Mouse (Mus musculus): ENCODE measurements around the gene Sh2d1a. TPM values are rescaled to one million over a fixed set of nuclear protein-coding genes. Genes with fewer than 3 reads are reported as not detected.

Gene Sh2d1a
- polyA plus RNA-seq, 1 experiment = not detected

- H3K27me3 ChIP-seq (ENCODE audit: control insufficient read depth, insufficient read depth, insufficient read length) = no peaks in the 10 kb centered on the region
- H3ac ChIP-seq (ENCODE audit: control insufficient read depth, insufficient read length) = no peak overlapping the region
- H3K4me2 ChIP-seq (ENCODE audit: low read depth) = no peak overlapping the region
- no peak overlapping the region for H3K4me3 ChIP-seq
- no peaks in the 10 kb centered on the region for H3K36me3 ChIP-seq (ENCODE audit: control insufficient read depth, insufficient read depth)
- TF ChIP-seq USF1 (IDR thresholded peaks at IDR 0.05; ENCODE audit: low read depth) (no peak), TCF3 (IDR thresholded peaks at IDR 0.05; ENCODE audit: insufficient read length, low read depth) (no peak), REST (IDR thresholded peaks at IDR 0.05; ENCODE audit: insufficient read depth, insufficient read length) (no peak), MYOG (IDR thresholded peaks at IDR 0.05; ENCODE audit: control insufficient read depth in 1 of 3, insufficient read depth in 1 of 3, insufficient read length in 2 of 3, low read depth in 2 of 3) (no peak), POLR2AphosphoS2 (IDR thresholded peaks at IDR 0.05; ENCODE audit: insufficient read length, low read depth) (no peak), POLR2A (IDR thresholded peaks at IDR 0.05; ENCODE audit: insufficient read length, low read depth) (no peak), CEBPB (IDR thresholded peaks at IDR 0.05; ENCODE audit: insufficient read depth, poor library complexity, severe bottlenecking) (no peak), MAX (IDR thresholded peaks at IDR 0.05; ENCODE audit: low read depth) (no peak), MYOD1 (IDR thresholded peaks at IDR 0.05; ENCODE audit: control insufficient read depth in 1 of 3, insufficient read length in 2 of 3, low read depth in 2 of 3) (no peak), E2F4 (IDR thresholded peaks at IDR 0.05; ENCODE audit: insufficient read depth) (no peak), TCF12 (IDR thresholded peaks at IDR 0.05; ENCODE audit: insufficient read depth, poor library complexity, severe bottlenecking) (no peak)
- no peaks in the 10 kb centered on the region for H3K79me2 ChIP-seq (ENCODE audit: control insufficient read depth, insufficient read depth)
Measured at GRCm38 (mm10) chrX:42557284-42557683, 55.0 kb downstream of the Sh2d1a start.

GRCm38 (mm10) chrX:42558683-42559082 is 56.4 kb downstream of the Sh2d1a start:
- H3K79me2 ChIP-seq (ENCODE audit: control insufficient read depth, insufficient read depth) = no peaks in the 10 kb centered on the region
- no peaks in the 10 kb centered on the region for H3K27me3 ChIP-seq (ENCODE audit: control insufficient read depth, insufficient read depth, insufficient read length)
- H3ac ChIP-seq (ENCODE audit: control insufficient read depth, insufficient read length) = no peak overlapping the region
- no peak overlapping the region for H3K4me2 ChIP-seq (ENCODE audit: low read depth)
- TF ChIP-seq POLR2A (IDR thresholded peaks at IDR 0.05; ENCODE audit: insufficient read length, low read depth) (no peak), MYOG (IDR thresholded peaks at IDR 0.05; ENCODE audit: control insufficient read depth in 1 of 3, insufficient read depth in 1 of 3, insufficient read length in 2 of 3, low read depth in 2 of 3) (no peak), POLR2AphosphoS2 (IDR thresholded peaks at IDR 0.05; ENCODE audit: insufficient read length, low read depth) (no peak), REST (IDR thresholded peaks at IDR 0.05; ENCODE audit: insufficient read depth, insufficient read length) (no peak), TCF12 (IDR thresholded peaks at IDR 0.05; ENCODE audit: insufficient read depth, poor library complexity, severe bottlenecking) (no peak), USF1 (IDR thresholded peaks at IDR 0.05; ENCODE audit: low read depth) (no peak), E2F4 (IDR thresholded peaks at IDR 0.05; ENCODE audit: insufficient read depth) (no peak), MAX (IDR thresholded peaks at IDR 0.05; ENCODE audit: low read depth) (no peak), CEBPB (IDR thresholded peaks at IDR 0.05; ENCODE audit: insufficient read depth, poor library complexity, severe bottlenecking) (no peak), TCF3 (IDR thresholded peaks at IDR 0.05; ENCODE audit: insufficient read length, low read depth) (no peak), MYOD1 (IDR thresholded peaks at IDR 0.05; ENCODE audit: control insufficient read depth in 1 of 3, insufficient read length in 2 of 3, low read depth in 2 of 3) (no peak), SRF (IDR thresholded peaks at IDR 0.05; ENCODE audit: control insufficient read depth, insufficient read length, low read depth) (no peak)
- H3K4me3 ChIP-seq = no peak overlapping the region
- no peaks in the 10 kb centered on the region for H3K36me3 ChIP-seq (ENCODE audit: control insufficient read depth, insufficient read depth)

Other genes starting within 250 kb of the Sh2d1a start
- not detected for gene Tex13c2, start 12.8 kb upstream of the Sh2d1a start, polyA plus RNA-seq (2012; fragmentation: generic; extraction: Trizol)